Mouse (Mus musculus) heart, postnatal 0 days (tissue): ENCODE data around the gene Agbl4. TPM values are rescaled to one million over a fixed set of nuclear protein-coding genes. Genes with fewer than 3 reads are reported as not detected.

Experiments used
- ATAC-seq: fragments of 200-750 bp; cut with Nextera tagmentation; 2 replicates; pipeline ENCODE4 v1.8.0; 2017; ENCODE audit warnings: low read depth, moderate number of reproducible peaks, moderate library complexity; ENCODE audit not compliant: insufficient read depth
- DNase-seq: peaks from one replicate; pipeline ENCODE4 v3.0.0-alpha.2; 2016; ENCODE audit warnings: low spot score
- H3K27ac ChIP-seq: fragments of 300-500 bp; sonication (generic); 2 replicates; pipeline ENCODE4 v1.5.1; 2014; ENCODE audit warnings: low read depth, mild to moderate bottlenecking
- H3K27me3 ChIP-seq: fragments of 300-500 bp; sonication (generic); 2 replicates; pipeline ENCODE4 v1.6.1; 2014; ENCODE audit warnings: low read length, mixed read lengths; ENCODE audit not compliant: control insufficient read depth, insufficient read depth
- H3K36me3 ChIP-seq: fragments of 300-500 bp; sonication (generic); replicated peaks from 2 replicates; pipeline ENCODE4 v1.6.1; 2014; ENCODE audit warnings: low read length, mixed read lengths; ENCODE audit not compliant: control insufficient read depth, insufficient read depth
- H3K4me1 ChIP-seq: fragments of 300-500 bp; sonication (generic); 2 replicates; pipeline ENCODE4 v1.6.1; 2014; ENCODE audit warnings: antibody characterized with exemption; ENCODE audit not compliant: control insufficient read depth, insufficient read depth
- H3K4me2 ChIP-seq: fragments of 300-500 bp; sonication (generic); 2 replicates; pipeline ENCODE4 v1.6.1; 2014; ENCODE audit warnings: low read depth, mild to moderate bottlenecking, low read length, moderate library complexity
- H3K4me3 ChIP-seq: fragments of 300-500 bp; sonication (generic); 2 replicates; pipeline ENCODE4 v1.5.1; 2014; ENCODE audit warnings: low read depth, low read length
- H3K9ac ChIP-seq: fragments of 300-500 bp; sonication (generic); replicated peaks from 2 replicates; pipeline ENCODE4 v1.6.1; 2014; ENCODE audit warnings: low read depth, low read length, mixed read lengths
- H3K9me3 ChIP-seq: fragments of 300-500 bp; sonication (generic); replicated peaks from 2 replicates; pipeline ENCODE4 v1.6.1; 2016; ENCODE audit warnings: low read length; ENCODE audit not compliant: control insufficient read depth
- CTCF ChIP-seq: IDR thresholded peaks from 2 replicates; pipeline ENCODE4 v1.5.1; 2016; ENCODE audit warnings: antibody characterized with exemption, control low read depth, low read depth
- EP300 ChIP-seq: IDR thresholded peaks from 2 replicates; pipeline ENCODE4 v1.6.1; 2016; ENCODE audit warnings: antibody characterized with exemption, low read depth
- WGBS: fragments of 180-500 bp; shearing (Covaris S2); extraction: QIAGEN DNeasy Blood & Tissue Kit; methylation state at CpG from one replicate; pipeline ENCODE4 v1.1.7; 2014; 5-methylcytosine and 5-hydroxymethylcytosine counted together
- polyA plus RNA-seq: library from polyadenylated mRNA; unstranded; fragments of >200 nt; fragmentation: Nextera tagmentation; extraction: Ambion mirVana; gene quantifications from 2 replicates; pipeline ENCODE4 v1.2.1, GENCODE M21; 2015
- total RNA-seq: library from RNA; depleted of rRNA; stranded (reverse); fragments of >200 nt; gene quantifications from 2 replicates; pipeline ENCODE4 v1.2.3, GENCODE M21; 2014; ENCODE audit warnings: low replicate concordance

Agbl4 gene
- total and polyA plus RNA-seq, 2 experiments from 2014 or later: 0.55 TPM; not detected in 1

DNA sequence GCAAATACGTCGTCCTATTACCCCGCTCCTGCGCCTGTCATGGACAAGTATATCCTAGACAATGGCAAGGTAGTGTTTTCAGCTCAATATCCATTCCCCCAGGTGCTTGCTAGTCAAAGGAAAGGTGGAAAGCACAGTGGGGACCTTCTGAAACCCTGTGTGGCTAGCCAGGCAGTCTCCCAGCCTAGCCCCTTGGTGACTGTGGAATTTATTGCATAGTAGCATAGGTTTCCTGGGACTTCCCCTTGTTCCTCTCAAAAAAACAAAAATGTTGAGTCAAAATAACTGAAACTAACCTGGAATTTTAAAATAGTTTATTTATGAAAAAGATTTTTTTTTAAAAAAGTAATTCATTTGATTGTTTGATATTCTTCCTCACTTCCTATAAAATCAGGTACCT lies 1051.1 kb downstream of the Agbl4 start:
- WGBS: 96% methylated on average over 4 of the region's 4 CpGs
- Histone ChIP-seq H3K4me3 (no peak overlapping the region), H3K27me3 (no peaks in the 10 kb centered on the region), H3K9ac (no peak overlapping the region), H3K9me3 (no peaks in the 10 kb centered on the region), H3K27ac (no peak overlapping the region), H3K4me2 (no peak overlapping the region), H3K36me3 (no peaks in the 10 kb centered on the region), H3K4me1 (peaks cover 11% of the 10 kb centered on the region)
- ATAC-seq: no peak
- TF ChIP-seq EP300 (no peak), CTCF (no peak)
- DNase-seq: no peak

DNA sequence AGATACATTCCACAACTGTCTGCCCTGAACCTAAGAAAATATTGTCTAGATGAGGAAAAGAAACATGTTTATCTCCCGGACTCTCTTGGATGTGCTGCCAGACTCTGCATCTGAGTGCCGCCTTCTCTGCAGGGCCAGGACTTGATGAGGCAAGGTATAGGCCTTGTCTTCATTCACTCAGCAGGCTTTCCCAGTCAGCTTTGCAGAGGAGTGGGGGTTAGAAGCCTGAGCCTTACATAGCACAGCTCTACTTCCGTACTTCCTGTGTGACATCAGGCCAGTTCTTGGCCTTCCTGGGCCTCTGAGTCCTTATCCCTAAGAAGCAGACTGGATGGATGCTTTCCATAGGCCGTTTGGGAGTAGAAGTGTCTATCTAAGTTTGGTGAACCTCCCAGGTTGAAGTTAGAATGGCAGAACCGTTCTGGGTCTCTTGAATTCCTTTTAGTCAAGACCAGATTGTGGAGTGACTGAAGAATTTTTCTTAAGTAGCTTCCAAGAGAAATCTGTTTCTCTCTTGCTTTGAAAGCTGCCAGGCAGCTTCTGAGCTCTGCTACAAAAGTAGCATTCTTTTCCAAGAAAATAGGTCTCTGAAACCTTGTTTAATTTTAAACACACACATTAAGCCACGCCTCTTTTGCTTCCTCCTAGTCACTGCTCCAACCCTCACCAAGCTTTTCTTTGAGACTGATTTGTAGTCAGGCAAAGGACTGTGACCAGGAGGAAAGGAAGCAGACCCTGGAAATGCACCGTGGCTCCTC lies 1052.2 kb downstream of the Agbl4 start:
- WGBS: 56% methylated on average over 7 of the region's 7 CpGs
- ATAC-seq: no peak
- DNase-seq: no peak
- TF ChIP-seq EP300 (no peak), CTCF (no peak)
- H3K9me3 ChIP-seq: no peaks in the 10 kb centered on the region
- no peak overlapping the region for H3K4me2 ChIP-seq
- no peak overlapping the region for H3K4me3 ChIP-seq
- H3K27me3 ChIP-seq: no peaks in the 10 kb centered on the region
- H3K36me3 ChIP-seq: peaks cover 9% of the 10 kb centered on the region
- H3K4me1 ChIP-seq: peaks cover 11% of the 10 kb centered on the region; the same call in 1 of the 2 replicates
- no peak overlapping the region for H3K27ac ChIP-seq
- H3K9ac ChIP-seq: no peak overlapping the region

DNA sequence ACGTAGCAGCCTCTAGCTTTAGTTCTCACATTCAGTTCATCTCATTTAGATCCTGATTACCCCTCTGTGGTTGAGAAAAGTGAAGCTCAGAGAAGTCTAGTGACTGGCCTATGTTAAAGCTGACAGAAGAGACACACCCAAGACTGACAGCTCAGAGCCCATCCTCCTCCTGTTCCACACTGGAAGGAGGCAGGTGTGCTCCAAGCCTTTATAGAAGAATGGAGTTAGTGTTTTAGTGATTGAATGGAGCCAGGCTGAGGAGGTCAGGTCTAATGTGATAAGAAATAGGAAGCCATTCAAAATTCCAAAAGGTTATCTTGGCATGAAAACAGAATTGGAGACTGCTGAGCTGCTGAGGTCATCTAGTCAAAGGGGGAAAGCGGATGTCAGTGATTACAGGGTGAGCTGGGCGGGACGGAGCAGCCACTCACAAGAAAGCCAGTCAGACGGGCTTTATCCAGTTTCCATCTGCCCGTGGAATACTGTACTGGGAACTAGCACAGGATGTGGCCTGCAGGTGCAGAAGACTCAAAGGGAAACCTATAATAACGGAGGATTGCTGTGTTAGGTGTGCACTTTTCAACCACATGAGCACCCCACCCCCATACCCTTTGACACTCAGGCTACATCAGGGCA lies 1053.9 kb downstream of the Agbl4 start:
- no peak overlapping the region for H3K4me2 ChIP-seq
- ATAC-seq: peak; percentile 48
- H3K9ac ChIP-seq: no peak overlapping the region
- H3K4me1 ChIP-seq: peaks cover 11% of the 10 kb centered on the region; the same call in 1 of the 2 replicates
- DNase-seq: peak; percentile 24
- no peak overlapping the region for H3K27ac ChIP-seq
- TF ChIP-seq EP300 (no peak), CTCF (no peak)
- no peak overlapping the region for H3K4me3 ChIP-seq
- WGBS: 38% methylated on average over 7 of the region's 7 CpGs
- peaks cover 22% of the 10 kb centered on the region for H3K36me3 ChIP-seq
- no peaks in the 10 kb centered on the region for H3K27me3 ChIP-seq
- no peaks in the 10 kb centered on the region for H3K9me3 ChIP-seq

GRCm38 (mm10) chr4:111452192-111452591 lies 1054.7 kb downstream of the Agbl4 start:
- whole genome bisulfite sequencing: 87% methylated on average over 5 of the region's 5 CpGs
- Histone ChIP-seq H3K27ac (no peak overlapping the region), H3K27me3 (no peaks in the 10 kb centered on the region), H3K36me3 (peaks cover 27% of the 10 kb centered on the region), H3K4me2 (no peak overlapping the region), H3K9ac (no peak overlapping the region), H3K4me3 (no peak overlapping the region), H3K9me3 (no peaks in the 10 kb centered on the region), H3K4me1 (peaks cover 11% of the 10 kb centered on the region; the same call in 1 of the 2 replicates)
- TF ChIP-seq CTCF (no peak), EP300 (no peak)
- DNase-seq (no peak), ATAC-seq (no peak)

GRCm38 (mm10) chr4:111453275-111453674 lies 1055.8 kb downstream of the Agbl4 start:
- ATAC-seq (no peak), DNase-seq (no peak)
- Histone ChIP-seq H3K4me1 (peaks cover 11% of the 10 kb centered on the region; the same call in 1 of the 2 replicates), H3K36me3 (peaks cover 27% of the 10 kb centered on the region), H3K4me3 (no peak overlapping the region), H3K27me3 (no peaks in the 10 kb centered on the region), H3K9me3 (no peaks in the 10 kb centered on the region), H3K4me2 (no peak overlapping the region), H3K27ac (no peak overlapping the region), H3K9ac (no peak overlapping the region)
- TF ChIP-seq EP300 (no peak), CTCF (no peak)
- 62% methylated on average over 3 of the region's 3 CpGs for WGBS
